Mouse (Mus musculus): ENCODE measurements around the gene Exosc6. TPM values are rescaled to one million over a fixed set of nuclear protein-coding genes. Genes with fewer than 3 reads are reported as not detected.
"Not testable (repeated sequence)": the region's sequence is repeated elsewhere in the genome, so short reads cannot be mapped to it uniquely, and the experiment has no call there.

The Exosc6 gene
- polyA plus RNA-seq, 1 experiment, result 21.5 TPM

DNA sequence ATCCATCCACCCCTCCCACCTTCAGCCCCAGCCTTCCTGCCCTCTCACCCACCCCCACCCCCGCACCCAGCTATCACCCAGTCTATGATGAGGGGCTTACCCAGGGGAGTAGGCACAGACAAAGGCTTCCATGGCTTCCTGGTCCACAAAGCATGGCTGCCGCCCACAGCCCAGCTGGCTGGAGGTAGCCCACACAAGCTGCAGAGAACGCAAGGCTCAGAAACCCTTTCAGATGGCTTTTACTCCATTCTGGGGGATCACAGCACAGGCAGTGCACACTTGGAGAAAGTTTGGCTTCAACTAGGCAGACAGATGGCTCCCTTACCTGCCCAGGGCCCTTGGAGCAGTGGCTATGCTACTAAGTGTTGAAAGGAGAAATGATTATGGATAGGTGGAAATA is 19.8 kb downstream of the Exosc6 start:
- no peaks in the 10 kb centered on the region for H3K4me1 ChIP-seq (ENCODE audit: control insufficient read depth, insufficient read depth, insufficient read length)
- H3K27me3 ChIP-seq (ENCODE audit: control insufficient read depth, insufficient read depth, low read length), result no peaks in the 10 kb centered on the region
- no peak for TF ChIP-seq POLR2A (IDR thresholded peaks at IDR 0.05; ENCODE audit: low read depth, low read length)
- no peak for TF ChIP-seq CTCF (IDR thresholded peaks at IDR 0.05; ENCODE audit: extremely low read depth, insufficient read depth, insufficient read length, insufficient replicate concordance)
- no peaks in the 10 kb centered on the region for H3K36me3 ChIP-seq (ENCODE audit: control insufficient read depth, insufficient read depth, low read length)
- DNase-seq (ENCODE audit: low read depth in 1 of 2, low spot score in 2 of 2), result no peak
- H3K4me3 ChIP-seq (ENCODE audit: extremely low read depth, insufficient read depth, insufficient read length), result no peak overlapping the region
- 83% methylated on average over 3 of the region's 3 CpGs for WGBS
- no peak overlapping the region for H3K27ac ChIP-seq (ENCODE audit: insufficient read depth, low read length)

DNA sequence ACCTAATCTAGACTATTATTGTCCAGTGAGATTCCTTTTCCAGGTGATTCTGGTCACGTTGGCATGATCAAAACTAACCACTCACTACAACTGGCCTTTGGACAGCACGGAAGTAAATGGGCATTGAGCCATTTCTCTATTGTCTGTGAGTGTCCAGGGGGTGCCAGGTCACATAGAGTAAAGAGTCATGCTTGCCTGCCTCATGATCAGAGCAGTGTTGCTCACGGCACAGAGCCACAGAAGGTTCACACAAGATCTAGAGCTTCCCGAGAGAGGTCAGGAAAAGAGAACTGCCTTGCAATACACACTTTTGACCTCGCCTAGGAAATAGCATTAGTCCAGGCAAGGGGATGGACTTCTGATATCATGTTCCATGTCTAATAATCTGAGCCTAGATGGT is 23.3 kb downstream of the Exosc6 start:
- TF ChIP-seq CTCF (IDR thresholded peaks at IDR 0.05; ENCODE audit: extremely low read depth, insufficient read depth, insufficient read length, insufficient replicate concordance) (no peak), POLR2A (IDR thresholded peaks at IDR 0.05; ENCODE audit: low read depth, low read length) (no peak)
- H3K36me3 ChIP-seq (ENCODE audit: control insufficient read depth, insufficient read depth, low read length), result no peaks in the 10 kb centered on the region
- H3K4me3 ChIP-seq (ENCODE audit: extremely low read depth, insufficient read depth, insufficient read length), result no peak overlapping the region
- H3K4me1 ChIP-seq (ENCODE audit: control insufficient read depth, insufficient read depth, insufficient read length), result no peaks in the 10 kb centered on the region
- DNase-seq (ENCODE audit: low read depth in 1 of 2, low spot score in 2 of 2), result no peak
- H3K27me3 ChIP-seq (ENCODE audit: control insufficient read depth, insufficient read depth, low read length), result no peaks in the 10 kb centered on the region
- 71% methylated on average over 5 of the region's 5 CpGs for WGBS
- no peak overlapping the region for H3K27ac ChIP-seq (ENCODE audit: insufficient read depth, low read length)

DNA sequence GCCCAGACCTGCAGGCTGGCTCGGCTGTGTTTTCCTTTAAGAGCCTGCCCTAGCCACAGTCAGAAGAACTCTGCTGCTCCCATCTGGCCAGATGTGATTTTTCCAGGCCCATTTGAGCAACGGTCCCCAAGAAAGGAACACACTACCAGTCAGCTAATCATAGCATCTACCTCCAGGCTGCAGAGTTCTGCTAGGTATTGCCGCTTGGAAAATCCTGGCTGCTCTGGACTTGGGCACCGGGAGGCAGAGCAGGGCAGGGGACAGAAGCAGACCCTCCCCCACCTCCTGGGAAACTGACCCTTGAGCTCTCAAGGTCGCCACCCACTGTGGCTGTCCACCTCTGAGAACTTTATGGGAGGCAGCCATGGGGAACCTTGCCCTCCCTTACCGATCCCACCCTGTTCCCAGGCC is 23.7 kb downstream of the Exosc6 start:
- Histone ChIP-seq H3K36me3 (ENCODE audit: control insufficient read depth, insufficient read depth, low read length) (no peaks in the 10 kb centered on the region), H3K27ac (ENCODE audit: insufficient read depth, low read length) (no peak overlapping the region), H3K4me1 (ENCODE audit: control insufficient read depth, insufficient read depth, insufficient read length) (no peaks in the 10 kb centered on the region), H3K27me3 (ENCODE audit: control insufficient read depth, insufficient read depth, low read length) (no peaks in the 10 kb centered on the region), H3K4me3 (ENCODE audit: extremely low read depth, insufficient read depth, insufficient read length) (no peak overlapping the region)
- DNase-seq (ENCODE audit: low read depth in 1 of 2, low spot score in 2 of 2), result no peak
- TF ChIP-seq POLR2A (IDR thresholded peaks at IDR 0.05; ENCODE audit: low read depth, low read length) (no peak), CTCF (IDR thresholded peaks at IDR 0.05; ENCODE audit: extremely low read depth, insufficient read depth, insufficient read length, insufficient replicate concordance) (no peak)
- 55% methylated on average over 6 of the region's 6 CpGs for WGBS

DNA sequence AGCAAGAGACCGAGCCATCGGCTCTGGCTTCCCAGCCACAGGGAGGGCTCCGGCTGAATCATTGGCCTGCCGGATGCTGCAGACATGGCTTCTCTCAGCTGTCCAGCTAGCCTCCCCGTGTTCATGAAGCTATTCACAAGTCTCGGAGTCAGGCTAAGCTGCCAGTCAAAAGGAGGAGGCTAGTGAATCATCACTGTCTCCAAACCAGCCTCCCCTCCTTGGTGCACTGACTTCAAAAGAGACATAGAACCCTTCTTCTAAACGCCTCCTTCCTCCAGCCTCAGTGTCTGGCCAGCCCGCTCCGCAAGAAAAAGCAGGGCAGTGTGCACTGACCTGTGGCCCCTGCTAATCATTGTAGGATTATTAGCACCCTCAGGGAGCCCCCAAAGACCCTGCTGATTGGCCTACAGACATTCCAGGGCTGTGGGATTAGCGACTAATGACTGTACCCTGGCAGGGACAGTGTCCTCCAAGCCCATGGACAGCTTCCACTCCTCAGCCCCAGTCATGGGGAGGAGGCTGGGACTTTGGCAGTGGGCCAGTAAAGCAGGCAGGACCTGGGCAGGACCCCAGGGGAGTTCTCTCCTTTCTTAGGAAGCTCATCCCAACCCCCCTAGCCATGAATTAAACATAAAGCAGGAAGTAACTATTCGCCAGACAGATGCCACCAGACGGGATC is 25.6 kb downstream of the Exosc6 start:
- no peak for DNase-seq (ENCODE audit: low read depth in 1 of 2, low spot score in 2 of 2)
- no peak for TF ChIP-seq CTCF (IDR thresholded peaks at IDR 0.05; ENCODE audit: extremely low read depth, insufficient read depth, insufficient read length, insufficient replicate concordance)
- no peak for TF ChIP-seq POLR2A (IDR thresholded peaks at IDR 0.05; ENCODE audit: low read depth, low read length)
- no peaks in the 10 kb centered on the region for H3K27me3 ChIP-seq (ENCODE audit: control insufficient read depth, insufficient read depth, low read length)

DNA sequence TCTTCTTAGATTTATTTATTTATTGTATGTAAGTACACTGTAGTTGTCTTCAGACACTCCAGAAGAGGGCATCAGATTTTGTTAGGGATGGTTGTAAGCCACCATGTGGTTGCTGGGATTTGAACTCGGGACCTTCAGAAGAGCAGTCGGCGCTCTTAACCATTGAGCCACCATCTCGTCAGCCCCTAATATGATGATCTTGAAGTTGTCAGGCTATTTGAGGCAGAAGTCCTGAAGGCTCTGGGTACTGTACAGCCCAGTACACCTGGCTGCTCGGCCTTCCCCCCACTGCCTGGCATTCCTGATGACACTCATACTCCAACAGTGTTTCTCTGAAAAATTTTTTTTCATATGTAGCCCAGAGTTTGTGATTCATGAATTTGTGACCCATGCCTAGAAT is 27.8 kb downstream of the Exosc6 start:
- not testable (repeated sequence) for H3K27me3 ChIP-seq (ENCODE audit: control insufficient read depth, insufficient read depth, low read length); H3K27ac ChIP-seq (ENCODE audit: insufficient read depth, low read length); DNase-seq (ENCODE audit: low read depth in 1 of 2, low spot score in 2 of 2); H3K36me3 ChIP-seq (ENCODE audit: control insufficient read depth, insufficient read depth, low read length); H3K4me3 ChIP-seq (ENCODE audit: extremely low read depth, insufficient read depth, insufficient read length); H3K4me1 ChIP-seq (ENCODE audit: control insufficient read depth, insufficient read depth, insufficient read length)
- 88% methylated on average over 5 of the region's 5 CpGs for WGBS

More for the DNA sequence above, 25.6 kb downstream of the Exosc6 start:
- 75% methylated on average over 12 of the region's 12 CpGs for WGBS
- H3K36me3 ChIP-seq (ENCODE audit: control insufficient read depth, insufficient read depth, low read length), result no peaks in the 10 kb centered on the region
- H3K4me1 ChIP-seq (ENCODE audit: control insufficient read depth, insufficient read depth, insufficient read length), result no peaks in the 10 kb centered on the region
- no peak overlapping the region for H3K4me3 ChIP-seq (ENCODE audit: extremely low read depth, insufficient read depth, insufficient read length)
- no peak overlapping the region for H3K27ac ChIP-seq (ENCODE audit: insufficient read depth, low read length)

DNA sequence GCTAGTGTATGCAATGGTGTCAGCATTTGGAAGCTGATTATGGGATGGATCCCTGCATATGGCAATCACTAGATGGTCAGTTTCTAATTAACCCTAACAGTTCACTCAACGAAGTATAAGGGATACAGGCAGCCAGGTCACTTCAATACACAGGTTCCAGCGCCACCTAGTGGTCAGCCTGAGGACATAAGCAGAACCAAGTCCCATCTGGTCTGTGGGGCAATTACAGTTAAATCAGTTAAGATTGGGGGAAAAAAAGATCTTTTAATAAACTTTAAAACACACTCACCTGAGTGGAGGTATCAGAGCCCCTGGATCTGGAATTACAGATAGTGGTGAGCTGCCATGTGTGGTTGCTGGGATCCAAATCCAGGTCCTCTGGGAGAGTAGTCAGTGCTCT is 34.0 kb downstream of the Exosc6 start:
- peak; percentile 50 to 73 for DNase-seq (ENCODE audit: low read depth in 1 of 2, low spot score in 2 of 2)
- no peaks in the 10 kb centered on the region for H3K36me3 ChIP-seq (ENCODE audit: control insufficient read depth, insufficient read depth, low read length)
- no peak overlapping the region for H3K27ac ChIP-seq (ENCODE audit: insufficient read depth, low read length)
- no peak for TF ChIP-seq POLR2A (IDR thresholded peaks at IDR 0.05; ENCODE audit: low read depth, low read length)
- peak; percentile 77; the same call in 1 of the 2 replicates for TF ChIP-seq CTCF (IDR thresholded peaks at IDR 0.05; ENCODE audit: extremely low read depth, insufficient read depth, insufficient read length, insufficient replicate concordance)
- no peaks in the 10 kb centered on the region for H3K27me3 ChIP-seq (ENCODE audit: control insufficient read depth, insufficient read depth, low read length)
- H3K4me3 ChIP-seq (ENCODE audit: extremely low read depth, insufficient read depth, insufficient read length), result no peak overlapping the region
- WGBS, result 1% methylated on average over 2 of the region's 2 CpGs
- H3K4me1 ChIP-seq (ENCODE audit: control insufficient read depth, insufficient read depth, insufficient read length), result peaks cover 5% of the 10 kb centered on the region

DNA sequence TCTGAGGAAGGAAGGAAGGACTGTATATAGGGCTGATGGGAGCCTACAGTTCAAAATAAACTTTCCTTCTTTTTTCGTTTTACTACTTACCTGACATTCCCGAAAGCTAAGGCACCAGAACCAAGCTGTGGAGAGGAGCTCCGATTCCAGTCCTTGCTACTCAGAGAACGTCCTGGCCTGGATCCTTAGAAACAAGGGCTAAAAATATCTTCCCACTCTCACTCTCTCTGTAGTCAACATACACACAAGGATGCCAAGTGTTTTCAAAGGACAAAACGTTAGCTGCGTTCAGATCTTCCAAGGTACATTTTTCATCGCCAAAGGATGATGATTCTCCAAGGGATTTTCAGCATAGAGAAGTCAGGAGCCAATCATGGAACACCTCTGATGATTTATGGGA is 35.6 kb downstream of the Exosc6 start:
- Histone ChIP-seq H3K27ac (ENCODE audit: insufficient read depth, low read length) (no peak overlapping the region), H3K36me3 (ENCODE audit: control insufficient read depth, insufficient read depth, low read length) (no peaks in the 10 kb centered on the region), H3K27me3 (ENCODE audit: control insufficient read depth, insufficient read depth, low read length) (no peaks in the 10 kb centered on the region), H3K4me3 (ENCODE audit: extremely low read depth, insufficient read depth, insufficient read length) (no peak overlapping the region), H3K4me1 (ENCODE audit: control insufficient read depth, insufficient read depth, insufficient read length) (peaks cover 10% of the 10 kb centered on the region)
- WGBS, result 78% methylated on average over 7 of the region's 7 CpGs
- TF ChIP-seq CTCF (IDR thresholded peaks at IDR 0.05; ENCODE audit: extremely low read depth, insufficient read depth, insufficient read length, insufficient replicate concordance) (no peak), POLR2A (IDR thresholded peaks at IDR 0.05; ENCODE audit: low read depth, low read length) (no peak)
- no peak for DNase-seq (ENCODE audit: low read depth in 1 of 2, low spot score in 2 of 2)

DNA sequence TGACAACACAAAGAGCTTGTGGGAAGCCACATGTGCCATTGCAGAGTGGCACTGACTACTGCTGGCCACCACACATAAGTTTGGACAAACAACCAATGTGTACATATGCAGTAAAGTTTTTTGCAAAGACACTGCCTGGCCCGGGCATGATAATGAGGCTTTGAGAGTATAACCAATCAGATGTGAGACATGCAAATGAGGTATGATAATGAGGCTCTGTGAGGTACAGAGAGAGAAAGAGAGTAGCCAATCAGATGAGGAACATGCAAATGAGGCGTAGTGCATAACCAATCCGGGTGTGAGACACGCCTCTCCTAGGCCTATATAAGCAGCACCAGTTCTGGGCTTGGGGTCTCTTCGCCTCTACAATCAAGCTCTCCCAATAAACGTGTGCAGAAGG is 36.2 kb downstream of the Exosc6 start, which contains the start of gene Clec18a:
TSS of gene Clec18a (minus strand) at position 101 of the 400 bp plus-strand sequence.
- not testable (repeated sequence) for H3K4me1 ChIP-seq (ENCODE audit: control insufficient read depth, insufficient read depth, insufficient read length); DNase-seq (ENCODE audit: low read depth in 1 of 2, low spot score in 2 of 2); H3K4me3 ChIP-seq (ENCODE audit: extremely low read depth, insufficient read depth, insufficient read length); H3K27ac ChIP-seq (ENCODE audit: insufficient read depth, low read length); H3K36me3 ChIP-seq (ENCODE audit: control insufficient read depth, insufficient read depth, low read length); H3K27me3 ChIP-seq (ENCODE audit: control insufficient read depth, insufficient read depth, low read length)
- 89% methylated on average over 6 of the region's 6 CpGs for WGBS

Data from spleen, adult 2 months (tissue).